Mouse (Mus musculus) liver, adult 2 months (tissue): ENCODE data around the gene Mat1a. TPM values are rescaled to one million over a fixed set of nuclear protein-coding genes. Genes with fewer than 3 reads are reported as not detected.

Experiments used
- DNase-seq: peaks from one replicate; pipeline ENCODE4 v3.0.0-alpha.2; 2011; ENCODE audit warnings: low read depth, low spot score; ENCODE audit errors: extremely low read depth
- H3K27ac ChIP-seq: fragments of 200-500 bp; replicated peaks from 2 replicates; pipeline ENCODE4 v1.5.1; 2012; ENCODE audit warnings: low read depth, mild to moderate bottlenecking, control low read depth, inconsistent platforms, low read length; ENCODE audit not compliant: insufficient read depth
- H3K27me3 ChIP-seq: fragments of 200-500 bp; 2 replicates; pipeline ENCODE4 v1.6.1; 2012; ENCODE audit warnings: mild to moderate bottlenecking, moderate library complexity, low read length, inconsistent platforms; ENCODE audit not compliant: control insufficient read depth, insufficient read depth
- H3K36me3 ChIP-seq: fragments of 200-500 bp; 2 replicates; pipeline ENCODE4 v1.6.1; 2012; ENCODE audit warnings: low read length, inconsistent platforms; ENCODE audit not compliant: control insufficient read depth, insufficient read depth
- H3K4me1 ChIP-seq: fragments of 200-500 bp; 2 replicates; pipeline ENCODE4 v1.6.1; 2011; ENCODE audit warnings: low read length; ENCODE audit not compliant: control insufficient read depth, insufficient read depth
- H3K4me3 ChIP-seq: fragments of 200-500 bp; 2 replicates; pipeline ENCODE4 v1.5.1; 2011; ENCODE audit warnings: low read depth, mild to moderate bottlenecking, control low read depth, low read length, moderate library complexity; ENCODE audit not compliant: insufficient read depth
- H3K79me2 ChIP-seq: fragments of 200-500 bp; 2 replicates; pipeline ENCODE4 v1.6.1; 2012; ENCODE audit warnings: inconsistent platforms, mild to moderate bottlenecking, low read length, moderate library complexity; ENCODE audit not compliant: control insufficient read depth, insufficient read depth
- H3K9ac ChIP-seq: fragments of 200-500 bp; 2 replicates; pipeline ENCODE4 v1.6.1; 2012; ENCODE audit warnings: low read depth, mild to moderate bottlenecking, control low read depth, inconsistent platforms, low read length
- CTCF ChIP-seq: fragments of 200-500 bp; IDR thresholded peaks from 2 replicates; pipeline ENCODE4 v1.5.1; 2011; ENCODE audit warnings: low read depth, low read length, control low read depth
- POLR2A ChIP-seq: fragments of 200-500 bp; IDR thresholded peaks from 2 replicates; pipeline ENCODE4 v1.6.1; 2011; ENCODE audit warnings: low read length, control low read depth; ENCODE audit not compliant: insufficient read depth; ENCODE audit errors: extremely low read depth
- WGBS: fragments of 180-500 bp; shearing (Covaris S2); methylation state at CpG from one replicate; pipeline ENCODE4 v1.1.7; 2018; 5-methylcytosine and 5-hydroxymethylcytosine counted together
- polyA plus RNA-seq: library from polyadenylated mRNA; depleted of rRNA; stranded (reverse); fragments of >200 nt; gene quantifications from 2 replicates; pipeline ENCODE4 v1.2.3, GENCODE M21; 2012
- total RNA-seq: library from RNA; depleted of rRNA; stranded (reverse); fragments of >200 nt; gene quantifications from 2 replicates; pipeline ENCODE4 v1.2.3, GENCODE M21; 2014

Mat1a gene
- total and polyA plus RNA-seq, 2 experiments = 1,412 to 2,768 TPM

GRCm38 (mm10) chr14:41072229-41072943, 32.4 kb upstream of the Mat1a start, which contains the start of gene Dydc1:
TSS of gene Dydc1 (plus strand) at chr14:41072911.
- DNase-seq = no peak
- H3K27ac ChIP-seq = no peak within 1 kb of the TSS
- no peaks in the 10 kb centered on the region for H3K79me2 ChIP-seq
- peak within 1 kb of the TSS; percentile 44; the same call in 1 of the 2 replicates for H3K4me3 ChIP-seq
- peaks cover 6% of the 10 kb centered on the region; the same call in 1 of the 2 replicates for H3K27me3 ChIP-seq
- TF ChIP-seq POLR2A = no peak
- no peak for TF ChIP-seq CTCF
- H3K36me3 ChIP-seq = no peaks in the 10 kb centered on the region
- H3K4me1 ChIP-seq = peaks cover 3% of the 10 kb centered on the region; the same call in 1 of the 2 replicates
- no peak within 1 kb of the TSS for H3K9ac ChIP-seq
- 18% methylated on average over 23 of the region's 23 CpGs for WGBS

- H3K9ac ChIP-seq = no peak overlapping the region
- no peak overlapping the region for H3K27ac ChIP-seq
- no peaks in the 10 kb centered on the region for H3K36me3 ChIP-seq
- 12% methylated on average over 8 of the region's 8 CpGs for WGBS
- DNase-seq = no peak
- peaks cover 6% of the 10 kb centered on the region; the same call in 1 of the 2 replicates for H3K27me3 ChIP-seq
- H3K4me1 ChIP-seq = peaks cover 3% of the 10 kb centered on the region; the same call in 1 of the 2 replicates
- H3K79me2 ChIP-seq = no peaks in the 10 kb centered on the region
- TF ChIP-seq CTCF (no peak), POLR2A (no peak)
- H3K4me3 ChIP-seq = peak overlapping the region; percentile 44; the same call in 1 of the 2 replicates
Observed at GRCm38 (mm10) chr14:41072944-41073275, 31.9 kb upstream of the Mat1a start.

DNA sequence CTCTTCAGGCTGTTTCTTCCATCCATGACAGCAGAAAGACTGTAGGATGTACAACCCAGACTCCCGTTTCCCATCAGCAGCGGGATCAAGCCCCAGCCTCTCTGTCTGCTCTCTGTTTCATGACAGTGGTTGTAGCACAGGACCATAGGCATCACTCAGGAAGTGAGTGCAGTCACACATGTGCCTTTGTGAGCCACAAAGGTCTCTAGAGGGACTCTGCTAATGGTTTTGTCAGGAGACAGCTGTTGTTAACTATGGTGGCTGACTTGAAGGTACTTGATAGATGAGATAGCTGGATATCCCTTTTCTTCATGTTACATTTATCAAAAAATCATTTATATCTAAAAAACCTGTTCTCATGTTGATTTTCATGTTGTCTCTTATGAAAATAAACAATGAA, 22.4 kb upstream of the Mat1a start:
- H3K4me1 ChIP-seq = no peaks in the 10 kb centered on the region

DNA sequence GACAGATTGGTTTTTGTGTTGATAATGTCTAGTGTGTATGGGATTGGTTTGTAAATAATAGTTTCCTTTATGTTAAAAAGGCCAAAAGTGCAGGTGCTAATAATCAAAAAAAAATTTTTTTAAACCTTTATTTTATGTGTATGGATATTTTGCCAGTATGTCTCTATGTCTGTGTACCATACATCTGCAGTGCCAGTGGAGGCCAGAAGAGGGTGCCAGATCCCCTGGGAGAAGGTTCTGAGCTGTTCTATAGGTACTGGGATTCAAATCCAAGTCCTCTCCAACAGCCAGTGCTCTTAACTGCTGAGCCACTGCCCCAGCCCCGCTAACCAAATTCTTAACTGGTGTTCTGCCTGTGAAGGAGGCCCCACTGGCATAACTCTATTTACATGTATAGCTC, 17.3 kb upstream of the Mat1a start:
- H3K27me3 ChIP-seq = no peaks in the 10 kb centered on the region
- no peak for DNase-seq
- H3K9ac ChIP-seq = no peak overlapping the region
- TF ChIP-seq POLR2A (no peak), CTCF (peak; percentile 63; the same call in 1 of the 2 replicates)
- no peak overlapping the region for H3K27ac ChIP-seq
- no peaks in the 10 kb centered on the region for H3K4me1 ChIP-seq
- H3K79me2 ChIP-seq = no peaks in the 10 kb centered on the region
- 91% methylated on average over 1 of the region's 1 CpGs for WGBS
- no peaks in the 10 kb centered on the region for H3K36me3 ChIP-seq
- H3K4me3 ChIP-seq = no peak overlapping the region

More for the DNA sequence above, 22.4 kb upstream of the Mat1a start:
- H3K9ac ChIP-seq = no peak overlapping the region
- no peak overlapping the region for H3K4me3 ChIP-seq
- no peak for DNase-seq
- TF ChIP-seq CTCF (no peak), POLR2A (no peak)
- H3K27me3 ChIP-seq = no peaks in the 10 kb centered on the region
- no peaks in the 10 kb centered on the region for H3K79me2 ChIP-seq
- WGBS = 87% methylated on average over 2 of the region's 2 CpGs
- H3K36me3 ChIP-seq = no peaks in the 10 kb centered on the region
- H3K27ac ChIP-seq = no peak overlapping the region

DNA sequence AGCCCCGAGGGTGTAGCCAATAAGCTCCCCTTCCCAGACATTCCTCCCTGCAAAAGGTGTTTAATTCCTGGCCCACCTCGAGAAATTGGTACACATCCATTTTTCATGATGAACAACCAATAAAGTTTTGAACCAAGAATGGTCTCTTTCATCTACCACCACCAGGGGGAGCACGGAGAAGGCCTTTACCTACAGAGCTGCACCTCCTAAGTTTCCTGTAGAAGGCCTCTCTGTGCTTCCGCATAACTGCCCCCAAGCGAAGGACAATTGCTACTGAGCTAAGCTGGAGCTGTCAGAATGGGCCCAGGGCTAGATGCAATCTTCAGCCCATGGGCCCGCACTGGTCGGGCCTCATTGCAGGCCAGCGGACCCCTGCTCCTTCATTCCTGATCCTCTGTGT, 14.1 kb upstream of the Mat1a start:
- Histone ChIP-seq H3K27me3 (no peaks in the 10 kb centered on the region), H3K4me1 (peaks cover 5% of the 10 kb centered on the region; the same call in 1 of the 2 replicates), H3K9ac (no peak overlapping the region), H3K4me3 (no peak overlapping the region), H3K79me2 (no peaks in the 10 kb centered on the region), H3K27ac (no peak overlapping the region), H3K36me3 (no peaks in the 10 kb centered on the region)
- DNase-seq = peak; percentile 48
- 49% methylated on average over 8 of the region's 8 CpGs for WGBS
- TF ChIP-seq CTCF (no peak; the same call in 1 of the 2 replicates), POLR2A (no peak)

DNA sequence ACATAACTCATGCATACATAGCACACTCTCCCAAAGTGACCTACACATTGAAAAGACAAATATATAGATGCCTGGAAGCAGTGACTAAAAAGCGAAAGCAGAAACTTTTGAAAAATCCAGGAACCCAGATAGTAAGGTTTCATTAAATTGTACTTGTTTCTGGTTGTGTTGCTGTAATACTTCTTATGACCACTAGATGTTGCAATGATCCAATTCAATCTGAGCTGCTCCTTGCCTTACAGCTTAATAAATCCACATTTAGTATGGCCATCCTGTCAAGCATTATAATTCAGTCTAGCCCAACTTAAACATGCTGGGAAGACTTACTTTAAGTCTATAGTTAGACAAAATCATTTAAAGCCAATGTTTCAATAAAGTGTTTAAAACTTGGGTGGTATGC, 10.7 kb upstream of the Mat1a start:
- no peaks in the 10 kb centered on the region for H3K27me3 ChIP-seq
- no peaks in the 10 kb centered on the region for H3K79me2 ChIP-seq
- no peaks in the 10 kb centered on the region for H3K36me3 ChIP-seq
- H3K4me3 ChIP-seq = no peak overlapping the region
- peaks cover 15% of the 10 kb centered on the region; the same call in 1 of the 2 replicates for H3K4me1 ChIP-seq
- H3K27ac ChIP-seq = no peak overlapping the region
- DNase-seq = peak; percentile 72
- no peak overlapping the region for H3K9ac ChIP-seq
- 14% methylated on average over 1 of the region's 1 CpGs for WGBS
- TF ChIP-seq CTCF = peak; percentile 79
- no peak for TF ChIP-seq POLR2A
